Mouse (Mus musculus): ENCODE measurements around the gene Lmf2. TPM values are rescaled to one million over a fixed set of nuclear protein-coding genes. Genes with fewer than 3 reads are reported as not detected.

Lmf2 gene
- polyA plus RNA-seq, 2 experiments = 49.1 to 55.7 TPM

DNA sequence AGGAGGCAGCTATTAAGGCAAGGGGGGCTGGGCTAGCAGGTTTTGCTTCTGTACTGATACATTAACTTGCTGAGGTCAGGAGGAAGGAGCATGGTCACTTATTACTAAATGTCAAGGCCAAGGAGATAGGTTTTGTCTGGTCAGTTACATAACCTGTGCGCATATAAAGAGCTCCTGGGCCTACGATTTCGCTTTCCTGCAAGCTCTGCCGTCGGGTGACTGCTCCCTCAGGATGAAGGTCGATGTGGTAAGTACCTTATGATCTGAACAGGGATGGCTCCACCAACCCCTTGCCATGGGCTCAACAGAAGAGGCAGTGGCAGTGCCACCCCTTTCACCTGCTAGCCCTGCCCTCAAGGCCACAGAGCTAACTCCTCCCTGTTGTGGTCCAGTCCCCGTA lies 21.2 kb downstream of the Lmf2 start, which contains the start of gene Miox:
TSS of gene Miox (plus strand) at position 128 of the 400 bp plus-strand sequence.
- no peak within 1 kb of the TSS for H3K4me3 ChIP-seq (replicated peaks; ENCODE audit: low read length)
- H3K4me1 ChIP-seq (ENCODE audit: control insufficient read depth, insufficient read depth, low read length) = no peaks in the 10 kb centered on the region
- H3K36me3 ChIP-seq (ENCODE audit: control insufficient read depth, insufficient read depth, low read length) = no peaks in the 10 kb centered on the region
- no peak for DNase-seq (ENCODE audit: low spot score)
- H3K9me3 ChIP-seq (ENCODE audit: control insufficient read depth, low read length) = no peaks in the 10 kb centered on the region
- 89% methylated on average over 7 of the region's 7 CpGs for WGBS
- ATAC-seq (ENCODE audit: low FRiP score, low read depth) = no peak
- H3K27ac ChIP-seq (replicated peaks; ENCODE audit: low read depth, low read length) = no peak within 1 kb of the TSS
- no peak within 1 kb of the TSS for H3K4me2 ChIP-seq (replicated peaks; ENCODE audit: low read depth, low read length, severe bottlenecking)
- TF ChIP-seq POLR2A (IDR thresholded peaks at IDR 0.05; ENCODE audit: borderline replicate concordance, extremely low read depth, insufficient read depth, insufficient read length) = no peak
- no peak within 1 kb of the TSS for H3K9ac ChIP-seq (ENCODE audit: low read depth, low read length, severe bottlenecking)
- H3K27me3 ChIP-seq (ENCODE audit: control insufficient read depth, insufficient read depth, low read length) = no peaks in the 10 kb centered on the region

DNA sequence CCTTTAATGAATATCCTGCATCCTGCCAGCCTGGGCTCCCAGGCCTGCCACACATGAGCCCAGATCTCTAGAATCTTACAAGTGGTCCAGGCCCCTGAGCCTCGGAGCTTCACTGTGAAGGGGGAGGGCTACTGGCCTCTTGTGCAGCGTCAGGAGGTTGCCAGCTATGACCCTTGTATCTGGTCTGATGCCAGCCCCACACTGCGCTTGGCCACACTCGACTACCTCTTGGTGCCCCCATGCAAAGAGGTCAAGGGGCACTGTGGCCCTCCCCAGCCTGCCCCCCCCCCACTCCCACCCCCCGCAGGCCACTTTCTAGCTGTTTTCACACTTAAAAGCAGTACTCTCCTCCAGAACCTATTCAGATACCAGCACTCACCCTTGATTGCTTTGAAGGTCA lies 29.0 kb downstream of the Lmf2 start:
- no peak for ATAC-seq (ENCODE audit: low FRiP score, low read depth)
- 50% methylated on average over 5 of the region's 5 CpGs for WGBS
- H3K27ac ChIP-seq (replicated peaks; ENCODE audit: low read depth, low read length) = no peak overlapping the region
- no peak overlapping the region for H3K9ac ChIP-seq (ENCODE audit: low read depth, low read length, severe bottlenecking)
- peaks cover 7% of the 10 kb centered on the region; the same call in 1 of the 2 replicates for H3K4me1 ChIP-seq (ENCODE audit: control insufficient read depth, insufficient read depth, low read length)
- no peak overlapping the region for H3K4me2 ChIP-seq (replicated peaks; ENCODE audit: low read depth, low read length, severe bottlenecking)
- DNase-seq (ENCODE audit: low spot score) = no peak
- no peak for TF ChIP-seq POLR2A (IDR thresholded peaks at IDR 0.05; ENCODE audit: borderline replicate concordance, extremely low read depth, insufficient read depth, insufficient read length)
- no peaks in the 10 kb centered on the region for H3K36me3 ChIP-seq (ENCODE audit: control insufficient read depth, insufficient read depth, low read length)
- H3K4me3 ChIP-seq (replicated peaks; ENCODE audit: low read length) = no peak overlapping the region
- no peaks in the 10 kb centered on the region for H3K27me3 ChIP-seq (ENCODE audit: control insufficient read depth, insufficient read depth, low read length)
- H3K9me3 ChIP-seq (ENCODE audit: control insufficient read depth, low read length) = no peaks in the 10 kb centered on the region

GRCm38 (mm10) chr15:89323656-89324055 lies 31.8 kb downstream of the Lmf2 start:
- TF ChIP-seq POLR2A (IDR thresholded peaks at IDR 0.05; ENCODE audit: borderline replicate concordance, extremely low read depth, insufficient read depth, insufficient read length) = no peak
- H3K4me1 ChIP-seq (ENCODE audit: control insufficient read depth, insufficient read depth, low read length) = peaks cover 7% of the 10 kb centered on the region; the same call in 1 of the 2 replicates
- DNase-seq (ENCODE audit: low spot score) (no peak), ATAC-seq (ENCODE audit: low FRiP score, low read depth) (no peak)
- WGBS = 86% methylated on average over 4 of the region's 4 CpGs
- no peak overlapping the region for H3K27ac ChIP-seq (replicated peaks; ENCODE audit: low read depth, low read length)
- H3K4me2 ChIP-seq (replicated peaks; ENCODE audit: low read depth, low read length, severe bottlenecking) = no peak overlapping the region
- H3K27me3 ChIP-seq (ENCODE audit: control insufficient read depth, insufficient read depth, low read length) = no peaks in the 10 kb centered on the region
- no peaks in the 10 kb centered on the region for H3K36me3 ChIP-seq (ENCODE audit: control insufficient read depth, insufficient read depth, low read length)
- no peaks in the 10 kb centered on the region for H3K9me3 ChIP-seq (ENCODE audit: control insufficient read depth, low read length)
- no peak overlapping the region for H3K9ac ChIP-seq (ENCODE audit: low read depth, low read length, severe bottlenecking)
- no peak overlapping the region for H3K4me3 ChIP-seq (replicated peaks; ENCODE audit: low read length)

DNA sequence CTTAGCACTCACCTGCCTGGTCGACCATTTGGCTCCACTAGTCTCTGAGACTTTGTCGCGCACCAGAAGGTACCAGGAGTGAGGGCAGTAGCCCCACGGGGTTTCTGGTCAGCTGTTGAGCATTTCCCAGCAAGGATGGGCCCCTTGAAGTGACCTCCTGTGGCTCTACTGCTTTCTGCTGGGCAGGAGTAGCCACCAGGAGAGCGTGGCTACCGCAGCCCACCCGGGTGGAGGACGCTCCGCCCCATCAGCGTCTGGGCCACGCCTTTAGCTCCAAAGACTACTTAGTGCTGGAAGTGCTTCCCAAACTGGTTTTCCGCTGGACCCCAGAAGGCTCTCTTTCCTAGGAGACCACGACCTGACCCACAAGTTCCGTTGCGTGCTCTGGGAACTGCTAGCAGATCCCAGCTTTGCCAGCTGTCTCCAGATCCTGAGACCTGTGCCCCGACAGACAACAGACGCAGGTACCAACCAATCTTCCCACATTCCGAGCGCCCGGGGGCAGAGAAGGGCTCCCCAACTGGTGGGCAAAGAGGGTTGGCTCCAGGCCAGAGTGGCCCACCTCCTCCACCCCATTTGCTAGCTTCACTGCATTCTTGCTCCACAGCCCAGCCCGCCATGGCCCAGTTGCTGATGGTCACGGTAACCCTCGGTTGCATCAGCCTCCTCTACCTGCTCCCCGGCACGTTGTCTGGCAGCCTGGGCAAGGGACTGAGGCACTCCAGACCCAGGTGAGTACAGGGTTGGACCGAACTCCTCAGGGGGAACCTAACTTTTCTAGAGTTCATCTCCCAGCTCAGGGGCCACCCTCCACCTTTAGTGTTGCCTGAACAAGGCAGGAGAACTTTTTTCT lies 32.6 kb downstream of the Lmf2 start, which contains the start of gene Adm2:
TSS of gene Adm2 (plus strand) at position 51 of the 853 bp plus-strand sequence.
- H3K9me3 ChIP-seq (ENCODE audit: control insufficient read depth, low read length) = no peaks in the 10 kb centered on the region
- peak within 1 kb of the TSS; percentile 21 for H3K4me3 ChIP-seq (replicated peaks; ENCODE audit: low read length)
- H3K27me3 ChIP-seq (ENCODE audit: control insufficient read depth, insufficient read depth, low read length) = no peaks in the 10 kb centered on the region
- no peaks in the 10 kb centered on the region for H3K36me3 ChIP-seq (ENCODE audit: control insufficient read depth, insufficient read depth, low read length)
- no peak for TF ChIP-seq POLR2A (IDR thresholded peaks at IDR 0.05; ENCODE audit: borderline replicate concordance, extremely low read depth, insufficient read depth, insufficient read length)
- DNase-seq (ENCODE audit: low spot score) = no peak
- no peak for ATAC-seq (ENCODE audit: low FRiP score, low read depth)
- 4% methylated on average over 26 of the region's 26 CpGs for WGBS
- H3K4me1 ChIP-seq (ENCODE audit: control insufficient read depth, insufficient read depth, low read length) = peaks cover 7% of the 10 kb centered on the region; the same call in 1 of the 2 replicates
- H3K27ac ChIP-seq (replicated peaks; ENCODE audit: low read depth, low read length) = no peak within 1 kb of the TSS
- peak within 1 kb of the TSS; percentile 29; the same call in 1 of the 2 replicates for H3K9ac ChIP-seq (ENCODE audit: low read depth, low read length, severe bottlenecking)
- peak within 1 kb of the TSS; percentile 41 for H3K4me2 ChIP-seq (replicated peaks; ENCODE audit: low read depth, low read length, severe bottlenecking)

- no peaks in the 10 kb centered on the region for H3K36me3 ChIP-seq (ENCODE audit: control insufficient read depth, insufficient read depth, low read length)
- H3K9me3 ChIP-seq (ENCODE audit: control insufficient read depth, low read length) = no peaks in the 10 kb centered on the region
- H3K9ac ChIP-seq (ENCODE audit: low read depth, low read length, severe bottlenecking) = no peak overlapping the region
- DNase-seq (ENCODE audit: low spot score) (no peak), ATAC-seq (ENCODE audit: low FRiP score, low read depth) (no peak)
- TF ChIP-seq POLR2A (IDR thresholded peaks at IDR 0.05; ENCODE audit: borderline replicate concordance, extremely low read depth, insufficient read depth, insufficient read length) = no peak
- no peak overlapping the region for H3K4me2 ChIP-seq (replicated peaks; ENCODE audit: low read depth, low read length, severe bottlenecking)
- no peaks in the 10 kb centered on the region for H3K27me3 ChIP-seq (ENCODE audit: control insufficient read depth, insufficient read depth, low read length)
- peaks cover 7% of the 10 kb centered on the region; the same call in 1 of the 2 replicates for H3K4me1 ChIP-seq (ENCODE audit: control insufficient read depth, insufficient read depth, low read length)
- H3K27ac ChIP-seq (replicated peaks; ENCODE audit: low read depth, low read length) = no peak overlapping the region
- WGBS = 86% methylated on average over 8 of the region's 8 CpGs
- H3K4me3 ChIP-seq (replicated peaks; ENCODE audit: low read length) = no peak overlapping the region
Measured at GRCm38 (mm10) chr15:89321264-89321663, 34.2 kb downstream of the Lmf2 start.
